Mouse (Mus musculus): ENCODE results near the gene Tdgf1.

GRCm38 (mm10) chr9:110959669-110960068, 13.7 kb upstream of the Tdgf1 start:
- TF ChIP-seq CTCF (IDR thresholded peaks at IDR 0.05; ENCODE audit: extremely low read depth, insufficient read depth, insufficient read length, insufficient replicate concordance): no peak
- no peak for TF ChIP-seq POLR2A (IDR thresholded peaks at IDR 0.05; ENCODE audit: low read depth, low read length)
